Mouse (Mus musculus) heart, embryonic 12.5 days (tissue): Measurements from ENCODE around the gene Prrxl1. TPM values are rescaled to one million over a fixed set of nuclear protein-coding genes. Genes with fewer than 3 reads are reported as not detected.

ENCODE experiments used
- ATAC-seq: fragments of 200-750 bp; cut with Nextera tagmentation; 2 replicates; pipeline ENCODE4 v1.8.0; 2017; ENCODE audit warnings: moderate TSS enrichment, moderate library complexity; ENCODE audit not compliant: insufficient number of reproducible peaks, low FRiP score
- H3K27ac ChIP-seq: fragments of 300-500 bp; sonication (generic); 2 replicates; pipeline ENCODE4 v1.5.1; 2016; ENCODE audit warnings: mild to moderate bottlenecking, moderate library complexity; ENCODE audit not compliant: poor library complexity, severe bottlenecking
- H3K27me3 ChIP-seq: fragments of 300-500 bp; sonication (generic); replicated peaks from 2 replicates; pipeline ENCODE4 v1.6.1; 2016; ENCODE audit warnings: mild to moderate bottlenecking, moderate library complexity
- H3K36me3 ChIP-seq: fragments of 300-500 bp; sonication (generic); 2 replicates; pipeline ENCODE4 v1.6.1; 2016; ENCODE audit warnings: mild to moderate bottlenecking, moderate library complexity
- H3K4me1 ChIP-seq: fragments of 300-500 bp; sonication (generic); replicated peaks from 2 replicates; pipeline ENCODE4 v1.6.1; 2016; ENCODE audit warnings: mild to moderate bottlenecking
- H3K4me2 ChIP-seq: fragments of 300-500 bp; sonication (generic); 2 replicates; pipeline ENCODE4 v1.6.1; 2016; ENCODE audit warnings: mild to moderate bottlenecking, moderate library complexity
- H3K4me3 ChIP-seq: fragments of 300-500 bp; sonication (generic); 2 replicates; pipeline ENCODE4 v1.5.1; 2016; ENCODE audit warnings: mild to moderate bottlenecking
- H3K9ac ChIP-seq: fragments of 300-500 bp; sonication (generic); 2 replicates; pipeline ENCODE4 v1.6.1; 2016; ENCODE audit warnings: mild to moderate bottlenecking, moderate library complexity
- H3K9me3 ChIP-seq: fragments of 300-500 bp; sonication (generic); replicated peaks from 2 replicates; pipeline ENCODE4 v1.6.1; 2016; ENCODE audit warnings: mild to moderate bottlenecking, moderate library complexity
- WGBS: fragments of 180-500 bp; shearing (Covaris S2); methylation state at CpG from one replicate; pipeline ENCODE4 v1.1.7; 2016; 5-methylcytosine and 5-hydroxymethylcytosine counted together
- polyA plus RNA-seq: library from polyadenylated mRNA; unstranded; fragments of >200 nt; fragmentation: Nextera tagmentation; extraction: Ambion mirVana; gene quantifications from 2 replicates; pipeline ENCODE4 v1.2.1, GENCODE M21; 2016

The Prrxl1 gene
- polyA plus RNA-seq, 1 experiment from 2014 or later: not detected

DNA sequence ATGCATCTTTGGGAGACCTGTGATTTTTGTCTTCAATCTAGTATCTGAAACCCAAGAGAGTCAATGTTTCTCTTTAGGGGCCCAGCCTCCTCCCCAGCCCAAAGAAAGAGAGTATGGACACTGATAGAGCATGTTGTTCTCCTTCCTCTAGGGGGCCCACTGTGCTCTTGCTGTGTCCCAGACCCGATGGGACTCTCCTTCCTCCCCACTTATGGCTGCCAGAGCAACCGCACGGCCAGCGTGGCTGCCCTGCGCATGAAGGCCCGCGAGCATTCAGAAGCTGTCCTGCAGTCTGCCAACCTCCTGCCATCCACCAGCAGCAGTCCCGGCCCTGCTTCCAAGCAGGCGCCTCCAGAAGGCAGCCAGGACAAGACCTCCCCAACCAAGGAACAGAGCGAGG lies 29.4 kb downstream of the Prrxl1 start:
- no peak overlapping the region for H3K9ac ChIP-seq
- 28% methylated on average over 10 of the region's 10 CpGs for WGBS
- peak overlapping the region; percentile 53 for H3K4me2 ChIP-seq
- no peaks in the 10 kb centered on the region for H3K4me1 ChIP-seq
- ATAC-seq: no peak
- no peaks in the 10 kb centered on the region for H3K9me3 ChIP-seq
- no peak overlapping the region; the same call in 1 of the 2 replicates for H3K4me3 ChIP-seq
- H3K36me3 ChIP-seq: no peaks in the 10 kb centered on the region
- no peak overlapping the region for H3K27ac ChIP-seq
- peaks cover 17% of the 10 kb centered on the region; the same call in 1 of the 2 replicates for H3K27me3 ChIP-seq

DNA sequence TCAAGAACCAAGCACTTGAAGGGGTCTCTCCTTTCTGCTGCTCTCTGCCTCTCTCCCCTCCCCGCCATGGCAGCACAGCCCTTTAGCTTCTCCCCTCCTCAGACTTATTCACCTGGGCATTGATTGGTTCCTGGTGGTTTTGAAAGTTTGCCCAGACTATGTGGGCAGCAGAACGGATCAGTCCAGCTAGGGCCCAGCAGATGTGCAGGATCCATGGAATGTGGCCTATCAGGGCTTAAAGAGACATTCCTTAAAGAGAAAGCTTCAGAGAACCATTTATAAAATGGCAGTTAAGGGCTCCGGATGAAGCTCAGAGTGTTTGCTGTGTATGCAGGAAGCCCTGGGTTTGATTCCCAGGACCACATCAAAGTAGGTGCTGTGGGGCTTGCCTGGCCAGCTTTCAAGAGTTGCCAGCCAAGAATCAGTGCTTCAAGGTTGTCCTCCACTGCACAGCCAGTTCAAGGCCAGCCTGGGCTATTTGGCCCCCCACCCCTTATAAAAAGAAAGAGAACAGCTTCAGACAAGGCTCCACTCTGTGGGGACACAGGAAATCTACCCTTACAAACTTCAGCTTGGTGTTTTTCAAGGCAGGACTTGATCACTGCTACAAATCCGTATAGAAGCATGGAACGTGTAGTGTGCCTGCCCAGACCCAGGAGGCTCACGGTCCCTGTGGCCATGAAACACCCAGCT lies 33.8 kb downstream of the Prrxl1 start:
- Histone ChIP-seq H3K36me3 (no peaks in the 10 kb centered on the region), H3K4me2 (no peak overlapping the region), H3K4me3 (no peak overlapping the region), H3K9ac (no peak overlapping the region), H3K4me1 (peaks cover 8% of the 10 kb centered on the region), H3K27me3 (peaks cover 13% of the 10 kb centered on the region; the same call in 1 of the 2 replicates), H3K27ac (no peak overlapping the region), H3K9me3 (0 out of 2 replicates have a peak, but pooled peaks cover 5% of the 10 kb centered on the region)
- ATAC-seq: no peak
- 74% methylated on average over 6 of the region's 6 CpGs for WGBS

DNA sequence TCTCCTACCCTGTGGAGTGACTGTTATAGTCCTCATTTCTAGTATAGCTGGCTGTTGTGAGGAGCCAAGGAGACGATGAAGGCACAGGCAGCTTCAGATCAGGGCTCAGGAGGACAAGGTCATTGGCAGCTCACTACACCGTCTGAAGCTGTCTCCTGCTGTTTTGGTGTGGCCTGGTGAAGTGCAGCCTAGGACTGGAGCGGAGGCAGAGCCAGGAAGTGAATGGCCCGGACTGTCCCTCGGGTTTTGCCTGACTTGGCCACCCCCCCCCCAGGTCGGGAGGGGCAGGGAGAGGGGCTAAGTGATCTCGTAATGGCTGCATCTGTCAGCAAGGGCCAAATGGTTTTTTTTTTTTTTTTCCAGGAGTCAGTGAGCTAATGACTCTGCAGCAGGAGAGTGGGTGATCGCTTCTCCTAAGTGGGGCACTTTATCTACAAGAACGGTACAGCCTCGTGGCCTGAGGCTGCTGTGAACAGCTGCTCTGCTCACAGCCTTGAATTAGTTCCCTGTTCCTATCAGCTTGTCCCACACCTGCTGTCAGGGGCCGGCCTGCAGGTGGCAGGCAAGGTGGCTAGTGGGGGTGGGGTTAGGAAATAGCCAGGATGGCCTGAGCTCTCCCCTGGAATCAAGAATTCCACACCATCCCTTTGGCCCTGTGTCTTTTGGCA lies 34.9 kb downstream of the Prrxl1 start:
- H3K36me3 ChIP-seq: no peaks in the 10 kb centered on the region
- 8% methylated on average over 11 of the region's 11 CpGs for WGBS
- H3K9ac ChIP-seq: no peak overlapping the region
- no peak overlapping the region for H3K4me3 ChIP-seq
- H3K4me1 ChIP-seq: peaks cover 8% of the 10 kb centered on the region
- ATAC-seq: no peak
- no peak overlapping the region for H3K27ac ChIP-seq
- 0 out of 2 replicates have a peak, but pooled peaks cover 5% of the 10 kb centered on the region for H3K9me3 ChIP-seq
- H3K4me2 ChIP-seq: peak overlapping the region; percentile 31
- 0 out of 2 replicates have a peak, but pooled peaks cover 14% of the 10 kb centered on the region for H3K27me3 ChIP-seq

DNA sequence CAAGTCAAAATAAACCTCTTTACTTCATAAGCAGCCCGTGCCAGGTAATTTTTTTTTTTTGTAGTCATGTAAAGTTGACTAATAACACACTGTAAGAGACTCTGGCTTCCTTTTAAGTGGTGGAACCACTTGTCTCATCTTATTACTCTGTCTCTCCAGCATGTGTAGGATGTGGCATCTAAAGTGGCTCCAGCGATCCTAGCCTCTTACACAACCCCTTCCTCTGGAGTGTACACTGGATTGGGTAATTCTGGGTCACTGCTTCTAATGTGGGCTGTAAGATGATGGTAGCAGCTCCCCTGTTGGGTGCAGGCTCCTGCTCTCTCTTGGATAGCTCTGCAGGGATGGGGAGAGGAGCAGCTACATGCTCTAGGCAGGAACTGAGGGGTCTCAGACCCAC lies 39.3 kb downstream of the Prrxl1 start:
- H3K4me3 ChIP-seq: no peak overlapping the region
- 0 out of 2 replicates have a peak, but pooled peaks cover 18% of the 10 kb centered on the region for H3K27me3 ChIP-seq
- 0 out of 2 replicates have a peak, but pooled peaks cover 5% of the 10 kb centered on the region for H3K9me3 ChIP-seq
- no peak for ATAC-seq
- no peak overlapping the region for H3K9ac ChIP-seq
- WGBS: 79% methylated on average over 2 of the region's 2 CpGs
- H3K36me3 ChIP-seq: no peaks in the 10 kb centered on the region
- peaks cover 8% of the 10 kb centered on the region for H3K4me1 ChIP-seq
- no peak overlapping the region for H3K4me2 ChIP-seq
- no peak overlapping the region for H3K27ac ChIP-seq

DNA sequence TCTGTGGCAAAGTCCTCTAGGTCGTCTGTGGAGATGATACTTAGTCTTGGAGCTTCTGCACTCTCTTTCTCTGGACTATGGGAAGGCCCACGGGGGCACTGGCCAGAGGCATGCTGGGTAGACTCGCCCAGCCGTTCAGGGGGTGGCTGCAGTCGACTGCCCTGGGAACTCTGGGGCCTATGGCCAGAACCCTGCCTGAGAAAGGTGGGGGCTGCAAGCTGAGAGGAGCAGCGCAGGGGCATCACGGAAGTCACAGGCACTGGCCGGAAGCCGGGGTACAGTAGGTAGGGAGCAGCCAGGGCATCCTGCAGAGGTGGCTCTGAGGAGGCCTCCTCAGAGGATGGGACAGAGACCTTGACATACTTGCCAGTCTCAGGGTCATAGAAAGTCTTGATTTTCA lies 60.6 kb downstream of the Prrxl1 start:
- Histone ChIP-seq H3K9me3 (no peaks in the 10 kb centered on the region), H3K36me3 (peaks cover 52% of the 10 kb centered on the region), H3K4me1 (no peaks in the 10 kb centered on the region), H3K27ac (no peak overlapping the region), H3K4me3 (no peak overlapping the region), H3K27me3 (peaks cover 29% of the 10 kb centered on the region), H3K4me2 (no peak overlapping the region), H3K9ac (no peak overlapping the region)
- no peak for ATAC-seq
- 79% methylated on average over 9 of the region's 9 CpGs for WGBS

DNA sequence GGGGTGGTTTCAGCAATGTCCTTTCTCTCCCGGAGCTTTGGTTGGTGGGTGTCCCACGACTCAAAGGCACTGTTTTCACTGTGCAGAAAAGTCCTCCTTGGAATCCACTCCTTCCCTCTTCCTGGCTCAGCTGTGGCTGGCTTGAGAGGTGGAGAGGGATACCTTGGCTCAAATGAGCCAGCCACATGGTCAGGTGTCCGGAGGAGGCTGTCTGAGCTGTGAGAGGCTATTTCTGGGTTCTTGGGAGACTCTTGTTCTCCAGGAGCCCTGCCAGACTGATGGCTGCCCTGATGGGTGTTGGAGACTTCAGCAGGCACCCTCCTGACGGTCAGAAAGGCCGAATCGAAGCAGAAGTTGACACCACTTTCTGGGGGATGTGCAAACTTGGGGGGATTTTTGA lies 63.9 kb downstream of the Prrxl1 start:
- Histone ChIP-seq H3K27ac (no peak overlapping the region), H3K9me3 (no peaks in the 10 kb centered on the region), H3K36me3 (peaks cover 74% of the 10 kb centered on the region), H3K9ac (no peak overlapping the region), H3K4me3 (no peak overlapping the region), H3K4me1 (no peaks in the 10 kb centered on the region), H3K4me2 (no peak overlapping the region), H3K27me3 (peaks cover 29% of the 10 kb centered on the region)
- WGBS: 80% methylated on average over 6 of the region's 6 CpGs
- ATAC-seq: no peak

DNA sequence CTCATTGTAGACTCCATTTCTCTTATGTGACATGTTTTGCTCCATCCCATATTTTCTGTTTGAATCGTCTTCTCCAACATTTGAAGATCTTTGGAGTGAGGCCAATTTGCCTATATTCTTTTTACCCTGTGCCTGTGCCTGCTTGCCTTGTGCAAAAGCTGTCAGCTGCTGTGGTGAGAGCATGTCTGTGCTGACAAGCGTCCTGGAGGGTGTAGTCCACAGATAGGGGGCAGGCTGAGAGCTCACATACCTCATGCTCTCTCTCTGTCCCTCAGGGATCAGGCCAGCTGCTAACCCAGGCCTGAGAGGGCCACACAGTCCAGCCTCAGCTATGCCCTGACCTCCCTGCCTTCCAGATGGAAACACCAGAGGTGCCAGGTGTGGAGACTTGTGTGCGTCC lies 74.0 kb downstream of the Prrxl1 start:
- H3K9ac ChIP-seq: no peak overlapping the region
- H3K36me3 ChIP-seq: 0 out of 2 replicates have a peak, but pooled peaks cover 2% of the 10 kb centered on the region
- no peaks in the 10 kb centered on the region for H3K9me3 ChIP-seq
- H3K4me1 ChIP-seq: peaks cover 34% of the 10 kb centered on the region
- peaks cover 4% of the 10 kb centered on the region for H3K27me3 ChIP-seq
- 51% methylated on average over 3 of the region's 3 CpGs for WGBS
- H3K4me3 ChIP-seq: no peak overlapping the region
- H3K4me2 ChIP-seq: no peak overlapping the region
- no peak for ATAC-seq
- H3K27ac ChIP-seq: no peak overlapping the region

DNA sequence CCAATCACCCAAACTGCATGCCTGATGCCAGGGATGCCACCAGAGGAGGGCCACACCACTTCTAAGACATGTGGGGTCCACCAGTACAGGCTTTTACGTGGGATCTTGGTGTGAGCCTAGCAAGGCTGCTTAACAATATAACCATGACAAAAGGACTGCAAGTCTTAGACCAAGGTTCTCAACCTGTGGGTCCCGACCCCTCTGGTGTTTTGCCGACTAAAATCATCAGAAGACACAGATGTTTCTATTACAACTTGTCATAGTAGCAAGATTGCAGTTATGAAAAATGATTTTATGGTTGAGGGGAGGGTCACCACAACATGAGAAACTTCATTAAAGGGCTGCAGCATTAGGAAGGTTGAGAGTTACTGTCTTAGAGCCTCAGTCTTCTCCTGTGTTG lies 79.4 kb downstream of the Prrxl1 start:
- WGBS: 77% methylated on average over 3 of the region's 3 CpGs
- Histone ChIP-seq H3K4me2 (no peak overlapping the region), H3K9me3 (no peaks in the 10 kb centered on the region), H3K27me3 (no peaks in the 10 kb centered on the region; the same call in 1 of the 2 replicates), H3K9ac (no peak overlapping the region), H3K4me3 (no peak overlapping the region), H3K4me1 (peaks cover 52% of the 10 kb centered on the region), H3K27ac (no peak overlapping the region), H3K36me3 (0 out of 2 replicates have a peak, but pooled peaks cover 2% of the 10 kb centered on the region)
- no peak for ATAC-seq

DNA sequence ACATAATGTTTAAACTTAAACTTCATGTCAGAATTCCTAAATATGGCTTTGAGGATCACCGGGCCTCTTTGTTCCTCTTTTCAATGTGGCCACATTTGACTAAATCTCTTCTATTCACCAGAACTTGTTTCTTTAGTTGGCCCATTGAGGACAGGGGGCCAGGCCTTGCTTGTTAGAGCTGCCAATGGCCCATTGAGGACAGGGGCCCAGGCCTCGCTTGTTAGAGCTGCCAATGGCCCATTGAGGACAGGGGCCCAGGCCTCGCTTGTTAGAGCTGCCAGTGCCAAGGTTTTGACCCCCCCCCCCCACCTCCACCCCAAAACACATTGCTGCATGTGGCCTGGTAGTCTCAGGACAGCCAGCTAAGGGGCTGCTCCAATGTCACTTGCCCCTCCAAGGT lies 82.4 kb downstream of the Prrxl1 start:
- 89% methylated on average over 3 of the region's 3 CpGs for WGBS
- peaks cover 48% of the 10 kb centered on the region for H3K4me1 ChIP-seq

DNA sequence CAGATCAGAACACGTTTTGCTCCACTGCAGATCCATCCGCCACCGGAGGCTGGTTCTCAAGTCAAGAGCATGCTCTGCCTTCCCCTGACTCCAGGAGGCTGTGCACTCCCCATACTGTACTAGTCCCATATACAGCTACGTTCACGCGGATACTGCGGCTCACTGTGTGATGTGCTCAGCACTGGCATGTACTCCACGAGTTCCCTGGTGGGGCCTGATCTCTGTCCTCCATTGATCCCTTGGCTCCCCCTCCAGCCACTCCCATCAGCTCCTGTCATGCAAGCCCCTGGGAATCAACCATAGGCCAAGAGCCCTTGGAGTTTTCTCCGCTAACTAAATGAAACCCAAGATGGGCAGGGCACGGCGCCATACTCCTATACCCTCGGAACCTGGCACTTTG lies 83.3 kb downstream of the Prrxl1 start:
- peak overlapping the region; percentile 71 for H3K4me2 ChIP-seq
- no peaks in the 10 kb centered on the region for H3K36me3 ChIP-seq
- peak overlapping the region; percentile 56 for H3K4me3 ChIP-seq
- no peak for ATAC-seq
- H3K27me3 ChIP-seq: no peaks in the 10 kb centered on the region; the same call in 1 of the 2 replicates
- peak overlapping the region; percentile 79; the same call in 1 of the 2 replicates for H3K27ac ChIP-seq
- WGBS: 85% methylated on average over 12 of the region's 12 CpGs
- peak overlapping the region; percentile 72; the same call in 1 of the 2 replicates for H3K9ac ChIP-seq
- H3K9me3 ChIP-seq: no peaks in the 10 kb centered on the region
- peaks cover 54% of the 10 kb centered on the region for H3K4me1 ChIP-seq

More for the DNA sequence above, 82.4 kb downstream of the Prrxl1 start:
- Histone ChIP-seq H3K36me3 (no peaks in the 10 kb centered on the region), H3K27me3 (no peaks in the 10 kb centered on the region; the same call in 1 of the 2 replicates), H3K4me2 (no peak overlapping the region), H3K4me3 (no peak overlapping the region), H3K9ac (no peak overlapping the region), H3K27ac (no peak overlapping the region), H3K9me3 (no peaks in the 10 kb centered on the region)
- no peak for ATAC-seq

DNA sequence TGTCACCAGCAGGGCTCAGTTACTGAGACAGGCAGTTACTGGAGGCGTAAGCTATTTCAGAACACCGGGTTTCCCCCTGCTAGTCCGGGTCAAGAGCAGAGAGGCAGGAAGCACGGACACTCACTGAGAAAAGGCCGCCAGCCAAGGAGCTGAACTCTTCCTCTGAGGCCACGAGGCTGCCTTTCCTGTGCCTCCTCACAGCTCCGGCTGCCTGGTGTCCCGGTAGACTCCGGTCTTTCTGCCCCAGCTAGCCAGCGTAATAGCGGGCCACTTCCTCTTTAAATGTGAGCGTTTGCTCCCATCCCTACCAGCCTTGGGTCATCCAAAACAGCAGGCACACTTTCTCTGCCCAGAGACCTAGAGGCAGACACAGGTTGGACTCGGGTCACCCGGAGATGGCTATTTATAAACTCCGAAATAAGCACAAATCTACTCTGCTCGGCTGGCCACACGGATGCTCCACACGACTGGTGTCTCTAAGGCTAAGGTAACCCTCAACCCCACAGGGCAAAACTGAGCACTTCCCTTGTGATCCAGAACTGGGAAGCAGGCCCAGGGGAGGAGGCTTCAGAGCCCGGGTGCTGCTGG lies 84.1 kb downstream of the Prrxl1 start:
- Histone ChIP-seq H3K27me3 (no peaks in the 10 kb centered on the region), H3K9me3 (no peaks in the 10 kb centered on the region), H3K4me2 (peak overlapping the region; percentile 71), H3K4me3 (peak overlapping the region; percentile 56), H3K27ac (peak overlapping the region; percentile 79), H3K36me3 (no peaks in the 10 kb centered on the region), H3K4me1 (peaks cover 48% of the 10 kb centered on the region), H3K9ac (peak overlapping the region; percentile 72)
- ATAC-seq: no peak
- 19% methylated on average over 19 of the region's 19 CpGs for WGBS
